Mouse (Mus musculus): ENCODE data around the gene Llph.

The Llph gene

GRCm38 (mm10) chr10:120272270-120272883 is 45.5 kb downstream of the Llph start:
- no peak for DNase-seq (ENCODE audit: extremely low spot score, low read depth, low spot score)

DNA sequence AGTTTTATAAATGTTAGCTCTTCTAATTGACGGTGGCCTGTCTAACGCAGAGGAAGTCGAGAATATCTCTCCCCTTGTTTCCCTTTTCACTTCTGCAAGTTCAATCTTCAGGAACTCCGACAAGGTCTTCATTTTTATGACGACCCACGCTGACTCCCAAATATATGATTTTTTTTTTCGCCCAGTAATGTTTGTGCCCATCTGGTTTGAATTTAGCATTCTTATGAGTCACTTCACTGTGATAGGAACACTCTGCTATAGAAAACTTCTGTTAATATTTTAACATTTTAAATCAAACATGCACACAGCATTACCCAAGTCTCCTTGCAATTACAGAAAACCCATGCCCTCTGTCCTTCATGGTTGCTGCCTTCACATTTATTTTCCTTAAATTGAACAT is 46.5 kb downstream of the Llph start:
- no peak for DNase-seq (ENCODE audit: extremely low spot score, low read depth, low spot score)

DNA sequence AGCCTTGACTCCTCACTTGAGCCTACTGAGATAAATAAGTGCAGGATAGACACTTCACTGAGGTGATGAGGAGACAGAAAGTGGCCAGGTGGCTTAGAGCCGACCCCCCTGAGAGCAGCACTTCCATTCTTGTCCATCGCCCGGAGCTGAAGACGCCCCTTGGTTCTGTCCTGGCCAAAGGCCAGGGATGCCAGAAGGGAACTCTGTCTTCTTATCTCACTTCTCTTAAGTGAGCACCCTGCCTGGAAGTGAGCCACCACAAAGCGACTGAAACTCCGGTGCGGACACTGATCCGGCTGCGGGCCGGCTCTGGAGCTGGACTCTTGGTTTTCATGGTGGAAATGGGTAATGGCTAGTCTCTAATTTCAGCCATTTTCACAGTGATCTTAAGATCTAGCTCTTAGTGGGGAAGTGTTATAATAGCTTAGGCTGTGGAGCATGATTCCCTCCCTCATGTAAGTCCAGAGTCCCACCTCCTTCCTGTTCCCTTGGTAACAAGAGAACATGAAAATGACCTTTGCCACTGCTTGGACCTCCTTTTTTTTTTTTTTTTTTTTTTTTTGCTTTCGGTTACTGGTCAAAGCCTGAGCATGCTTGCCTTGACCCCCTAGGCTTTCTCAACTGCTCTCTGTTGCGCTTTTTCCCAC is 52.7 kb downstream of the Llph start:
- no peak for DNase-seq (ENCODE audit: extremely low spot score, low read depth, low spot score)

- no peak for DNase-seq (ENCODE audit: extremely low spot score, low read depth, low spot score)
Observed at GRCm38 (mm10) chr10:120280375-120280774, 53.5 kb downstream of the Llph start.

DNA sequence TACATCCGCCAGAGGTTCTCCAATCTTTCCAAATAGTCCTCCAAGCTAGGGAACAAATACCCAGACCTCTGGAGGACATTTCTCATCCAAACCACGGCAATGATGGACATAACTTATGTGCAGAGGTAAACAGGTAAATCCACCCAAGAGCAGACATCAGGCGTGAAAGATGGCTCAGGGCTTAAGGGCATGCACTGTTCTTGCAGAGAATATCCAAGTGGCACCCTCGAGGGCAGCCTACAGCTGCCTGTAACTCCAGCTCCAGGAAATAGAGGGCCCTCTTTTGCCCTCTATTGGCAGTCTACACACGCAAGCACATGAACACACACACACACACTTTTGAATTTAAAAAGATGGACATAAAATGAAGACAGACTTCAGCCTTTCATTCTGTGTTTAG is 54.8 kb downstream of the Llph start:
- DNase-seq (ENCODE audit: extremely low spot score, low read depth, low spot score) = no peak
